Mouse (Mus musculus): ENCODE measurements around the gene Slc1a3.

The Slc1a3 gene

GRCm38 (mm10) chr15:8615511-8616224, 94.9 kb downstream of the Slc1a3 start:
- in situ Hi-C loops (cut with MboI; ENCODE audit: low sequenced_read_pairs) = no loop called here

GRCm38 (mm10) chr15:8614701-8615100, 95.9 kb downstream of the Slc1a3 start:
- in situ Hi-C loops (cut with MboI; ENCODE audit: low sequenced_read_pairs) = no loop called here

- in situ Hi-C loops (cut with MboI; ENCODE audit: low sequenced_read_pairs) = no loop called here
Observed at GRCm38 (mm10) chr15:8605538-8606188, 104.9 kb downstream of the Slc1a3 start.

GRCm38 (mm10) chr15:8602362-8602761, 108.2 kb downstream of the Slc1a3 start:
- in situ Hi-C loops (cut with MboI; ENCODE audit: low sequenced_read_pairs) = no loop called here

- in situ Hi-C loops (cut with MboI; ENCODE audit: low sequenced_read_pairs) = no loop called here
Observed at GRCm38 (mm10) chr15:8601312-8602146, 109.0 kb downstream of the Slc1a3 start.

- in situ Hi-C loops (cut with MboI; ENCODE audit: low sequenced_read_pairs) = no loop called here
Observed at GRCm38 (mm10) chr15:8596375-8596900, 114.1 kb downstream of the Slc1a3 start.

GRCm38 (mm10) chr15:8595226-8595625, 115.3 kb downstream of the Slc1a3 start:
- in situ Hi-C loops (cut with MboI; ENCODE audit: low sequenced_read_pairs) = no loop called here

GRCm38 (mm10) chr15:8589503-8590116, 121.0 kb downstream of the Slc1a3 start:
- in situ Hi-C loops (cut with MboI; ENCODE audit: low sequenced_read_pairs) = loop anchor here (10.0 kb wide), 1 partner anchor 135 kb away; no protein-coding TSS in a partner anchor

- in situ Hi-C loops (cut with MboI; ENCODE audit: low sequenced_read_pairs) = loop anchor here (10.0 kb wide), 1 partner anchor 133 kb away; no protein-coding TSS in a partner anchor
Observed at GRCm38 (mm10) chr15:8588065-8588464, 122.5 kb downstream of the Slc1a3 start.

- in situ Hi-C loops (cut with MboI; ENCODE audit: low sequenced_read_pairs) = loop anchor here (10.0 kb wide), 1 partner anchor 132 kb away; no protein-coding TSS in a partner anchor
Observed at GRCm38 (mm10) chr15:8586822-8587281, 123.7 kb downstream of the Slc1a3 start.
